Mouse (Mus musculus) CD4-positive helper T cell, adult 2 months (primary cell): Measurements from ENCODE around the gene Acan.

ENCODE experiments used
- DNase-seq: peaks from one replicate; pipeline ENCODE4 v3.0.0-alpha.2; 2012; ENCODE audit warnings: low read depth, missing footprints, low spot score

The Acan gene

DNA sequence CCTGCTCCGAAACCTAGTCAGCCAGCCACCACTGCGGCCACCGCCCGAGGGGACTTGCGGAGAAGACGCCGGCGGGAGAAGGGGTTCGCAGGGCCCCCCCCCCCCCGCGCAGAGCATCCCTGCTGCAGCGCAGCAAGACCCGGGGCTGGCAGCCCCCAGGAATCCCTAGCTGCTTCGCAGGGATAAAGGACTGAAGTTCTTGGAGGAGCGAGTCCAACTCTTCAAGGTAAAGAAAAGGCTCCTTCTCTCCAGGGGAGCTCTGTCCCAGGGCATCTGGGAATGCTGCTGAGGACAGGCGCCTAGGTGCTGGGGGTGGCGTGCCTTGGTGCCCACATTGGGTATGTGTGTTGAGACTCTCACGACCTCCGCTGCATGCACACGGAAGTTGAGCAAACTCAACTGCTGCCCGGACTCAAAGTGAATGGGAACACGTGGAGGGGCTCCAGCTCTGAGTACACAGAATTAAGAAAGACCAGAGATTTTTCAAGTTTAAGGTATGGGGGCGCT is at the start of gene Acan:
Acan (plus strand) TSS at position 101 of the 507 bp plus-strand sequence.
- no peak for DNase-seq

DNA sequence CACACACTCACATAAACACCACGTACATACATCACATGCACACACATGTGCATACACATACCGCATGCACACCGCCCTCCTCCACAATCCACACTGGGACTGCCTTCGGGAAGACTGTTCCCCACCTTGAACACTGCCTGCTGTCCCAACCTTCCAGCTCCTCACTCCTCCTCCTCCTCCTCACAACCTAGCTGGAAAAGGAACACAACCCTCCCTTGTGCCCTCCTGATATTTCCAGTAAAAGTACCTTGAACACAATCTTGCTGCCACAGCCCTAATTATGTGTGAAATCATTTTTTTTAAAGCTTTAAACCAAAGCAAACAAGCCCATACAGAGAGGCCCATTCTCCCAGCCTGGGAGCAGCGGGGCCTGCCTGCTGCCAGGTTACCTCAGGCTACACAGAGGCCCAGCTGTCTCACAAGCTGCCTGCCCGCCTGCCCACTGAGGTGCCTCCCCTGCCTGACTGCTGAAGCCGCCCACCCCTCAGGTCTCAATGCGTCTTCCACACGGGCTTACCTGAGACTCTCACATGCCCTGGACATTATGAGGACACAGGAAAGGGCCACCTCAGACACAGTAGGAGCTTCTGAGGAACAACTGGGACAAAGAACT is 31.9 kb upstream of the Acan start:
- no peak for DNase-seq

DNA sequence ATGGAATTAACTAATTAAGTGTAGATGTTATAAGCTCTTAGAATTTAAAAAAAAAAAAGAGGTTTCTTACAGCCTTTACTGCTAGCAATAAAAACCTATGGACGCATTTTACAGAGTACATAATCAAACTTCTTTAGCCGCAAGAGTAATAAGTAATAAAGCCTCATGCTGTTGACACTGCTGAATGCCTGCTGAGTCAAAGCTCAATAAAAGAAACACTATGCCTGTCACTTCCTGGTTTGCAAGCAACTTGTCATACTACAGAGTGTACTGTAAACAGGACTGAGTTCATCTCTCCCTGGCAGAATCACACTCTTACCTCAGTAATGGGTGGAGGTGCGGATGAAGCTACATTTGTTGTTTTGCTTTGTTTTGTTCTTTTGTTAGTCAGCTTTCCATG is 24.1 kb upstream of the Acan start:
- DNase-seq, result no peak

DNA sequence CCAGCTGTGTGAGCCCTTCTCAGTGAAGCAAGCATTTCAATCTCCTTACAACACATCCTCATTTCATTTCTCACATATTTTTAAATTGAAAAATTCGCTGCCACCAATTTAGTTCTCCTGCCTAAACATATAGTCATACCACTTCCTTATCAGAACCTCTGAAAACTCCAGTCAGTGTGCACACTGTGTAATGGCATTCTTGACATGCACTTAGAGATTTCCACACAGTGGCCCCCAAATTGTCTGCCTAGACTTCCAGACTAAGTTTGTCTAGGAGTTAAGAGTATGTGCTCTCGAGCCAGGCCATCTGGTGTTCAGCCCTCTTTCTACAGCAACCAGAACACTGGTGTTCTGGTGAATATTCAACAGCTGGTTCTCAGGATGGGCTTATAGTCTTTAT is 19.5 kb upstream of the Acan start:
- no peak for DNase-seq

DNA sequence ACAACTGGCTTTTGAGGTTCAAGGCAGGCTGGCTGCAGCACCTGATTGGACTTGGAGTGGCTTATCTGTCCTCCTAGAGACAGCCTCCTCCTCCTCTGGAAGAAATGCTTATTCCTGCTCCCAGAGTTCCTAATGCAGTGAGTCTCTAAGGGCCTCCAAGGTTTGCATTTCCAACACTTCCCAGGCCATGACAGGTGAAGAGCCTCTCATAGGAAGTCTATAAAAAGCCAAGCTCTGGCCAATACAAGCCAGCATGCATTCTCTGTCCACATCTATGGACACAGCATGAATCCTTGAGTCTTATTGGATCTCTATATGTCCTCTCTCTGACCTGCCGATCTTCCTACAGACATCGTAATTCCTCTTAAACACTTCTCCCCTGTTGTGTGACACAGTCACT is 18.8 kb upstream of the Acan start:
- DNase-seq, result no peak

DNA sequence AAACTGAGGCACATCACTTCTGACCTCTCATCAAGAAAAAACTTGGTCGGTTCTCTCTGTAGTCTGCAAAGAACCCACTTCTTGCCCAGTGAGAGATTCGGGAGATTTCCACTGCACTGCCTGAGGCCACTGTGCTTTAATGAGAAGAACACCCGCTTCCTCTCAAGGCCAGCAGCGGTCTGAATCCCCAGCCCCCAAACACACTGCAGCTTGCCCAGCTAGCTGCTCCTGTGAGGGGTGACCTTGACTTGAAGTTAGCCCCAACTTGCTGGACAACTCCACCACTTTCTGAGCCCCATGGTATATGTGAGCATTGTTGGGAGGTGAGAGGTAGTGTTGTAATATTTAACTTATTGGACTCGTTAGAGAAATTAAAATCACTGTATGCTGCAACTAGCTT is 1.2 kb upstream of the Acan start:
- no peak for DNase-seq

DNA sequence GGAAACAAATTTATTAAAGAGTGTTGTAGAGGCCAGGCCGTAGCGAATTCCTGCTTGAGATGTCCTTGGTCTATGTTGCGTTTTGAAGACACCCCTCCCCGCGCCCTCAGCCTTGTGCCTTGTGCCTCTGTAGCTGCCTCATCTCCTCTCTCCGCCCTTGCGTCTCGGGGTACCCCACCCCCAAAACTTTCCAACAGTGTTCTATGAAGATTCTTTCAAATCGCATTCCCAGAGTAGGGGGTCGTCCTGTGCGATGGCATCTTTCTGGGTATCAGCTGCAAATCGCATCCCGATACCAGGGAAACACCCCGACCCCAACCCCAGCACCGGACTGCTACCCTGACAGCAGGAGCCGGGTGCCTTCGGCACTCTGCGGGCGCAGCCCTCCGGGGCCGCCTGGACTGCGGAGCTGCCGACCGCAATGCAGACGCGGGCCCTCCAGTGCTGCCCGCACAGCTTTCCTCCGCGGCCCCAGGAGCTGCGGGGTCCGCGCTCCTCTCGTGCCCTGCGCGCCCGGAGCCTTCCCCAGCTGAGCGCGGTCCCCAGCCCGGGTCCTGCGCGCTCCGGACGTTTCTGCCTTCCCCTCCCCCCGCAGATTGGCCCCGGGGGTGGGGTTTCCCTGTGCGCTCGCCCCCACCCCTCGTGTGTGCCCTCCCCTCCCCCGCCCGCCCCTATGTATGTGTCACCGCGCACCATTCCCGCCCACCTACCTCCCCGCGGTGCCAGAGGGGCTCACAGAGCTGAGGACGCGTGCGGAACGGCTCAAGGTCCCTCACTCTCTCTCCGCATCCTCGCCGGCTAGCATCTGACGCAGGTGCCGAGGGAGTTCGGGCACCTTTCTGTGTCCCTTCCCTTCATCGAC is 531 bp upstream of the Acan start:
- no peak for DNase-seq

DNA sequence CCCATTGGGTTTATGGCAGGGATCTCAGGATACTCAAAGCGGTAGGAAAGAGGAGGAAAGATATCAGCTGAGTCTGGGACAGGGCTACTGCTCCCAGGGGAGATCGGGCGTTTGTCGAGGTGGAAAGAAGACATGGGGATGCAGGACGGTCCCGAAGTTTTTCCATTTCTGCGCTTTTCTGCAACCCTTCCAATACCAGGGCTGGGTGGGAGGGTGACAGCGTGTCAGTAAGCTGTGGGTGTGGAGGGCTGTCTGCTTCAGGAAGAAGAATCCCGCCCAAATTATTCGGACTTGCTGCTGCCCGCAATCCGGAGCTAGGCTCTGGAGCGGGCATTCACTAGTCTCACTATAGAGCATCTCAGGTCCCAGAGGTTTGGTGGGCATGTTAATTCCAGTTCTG is 828 bp downstream of the Acan start:
- DNase-seq, result no peak

DNA sequence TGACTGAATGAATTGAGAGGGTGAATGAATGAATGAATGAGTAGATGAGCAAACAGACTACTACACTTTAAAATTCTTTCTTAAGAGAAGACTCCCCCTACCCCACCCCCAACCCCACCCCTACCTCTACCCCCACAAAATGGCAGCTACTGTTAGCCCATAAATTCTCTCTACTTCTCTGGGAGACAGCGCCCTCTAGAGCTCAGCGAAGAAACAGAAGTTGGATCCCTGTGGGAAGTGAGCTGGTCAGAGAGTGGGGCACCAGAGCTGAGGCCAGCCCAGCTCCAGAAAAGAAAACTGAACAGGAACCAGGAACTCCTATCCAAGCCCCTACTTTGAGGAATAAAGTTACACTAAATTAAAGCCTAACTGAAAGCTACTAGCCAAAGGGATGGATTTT is 5.3 kb downstream of the Acan start:
- DNase-seq, result no peak

DNA sequence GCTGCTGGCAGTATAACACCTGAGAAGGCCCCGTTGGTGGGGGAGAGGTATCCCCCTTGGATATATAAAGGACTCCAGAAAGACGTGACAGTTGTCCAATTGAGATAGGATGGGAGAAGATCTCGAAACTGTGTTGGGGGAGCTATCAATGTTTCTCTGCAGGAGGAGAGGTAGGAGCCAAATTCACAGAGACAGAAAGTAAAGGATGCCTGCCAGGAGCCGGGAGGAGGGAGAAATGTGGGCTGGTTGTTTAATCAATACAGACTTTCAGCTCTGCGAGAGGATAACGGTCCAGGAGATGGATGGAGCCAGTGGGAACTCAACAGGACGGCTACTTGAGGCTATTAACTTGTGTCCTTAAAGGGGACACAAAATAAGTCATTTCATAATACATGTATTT is 14.2 kb downstream of the Acan start:
- DNase-seq, result no peak

DNA sequence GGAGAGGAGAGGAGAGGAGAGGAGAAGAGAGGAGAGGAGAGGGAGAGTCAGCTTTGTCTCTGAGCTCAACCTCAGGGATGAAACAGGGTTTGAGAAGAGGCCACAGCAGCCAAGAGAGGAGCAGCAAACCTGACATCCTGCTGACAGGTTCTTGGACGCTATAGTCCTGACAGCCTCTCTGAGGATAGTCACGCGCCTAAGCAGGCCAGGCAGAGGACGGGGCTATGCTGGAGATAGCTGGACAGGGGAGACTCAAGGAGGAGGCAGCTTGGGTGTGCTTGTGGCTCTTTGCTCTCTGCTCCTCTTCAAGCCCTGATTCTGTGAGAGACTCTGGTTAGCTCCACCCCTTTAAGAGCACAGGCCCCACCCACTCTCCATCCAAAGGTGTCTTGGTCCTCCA is 14.9 kb downstream of the Acan start:
- no peak for DNase-seq

DNA sequence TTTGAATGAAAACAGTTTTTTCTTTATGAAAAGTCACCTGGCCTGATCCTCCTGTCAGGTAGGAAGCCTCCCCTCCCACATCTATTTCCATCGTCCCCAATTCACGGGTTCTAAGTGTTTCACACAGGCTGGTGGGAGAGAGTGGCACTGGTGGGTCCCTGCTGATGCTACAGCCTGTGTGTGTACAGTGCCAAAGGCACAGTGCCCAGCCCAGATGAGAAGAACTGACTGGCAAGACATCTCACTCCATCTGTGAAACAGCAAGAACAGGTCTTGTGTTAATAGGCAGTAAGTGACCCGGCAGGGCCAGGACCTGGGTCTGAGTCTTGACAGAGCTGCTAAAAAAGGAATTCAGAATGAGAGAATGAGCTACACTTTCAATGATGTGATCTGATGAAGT is 25.9 kb downstream of the Acan start:
- no peak for DNase-seq

DNA sequence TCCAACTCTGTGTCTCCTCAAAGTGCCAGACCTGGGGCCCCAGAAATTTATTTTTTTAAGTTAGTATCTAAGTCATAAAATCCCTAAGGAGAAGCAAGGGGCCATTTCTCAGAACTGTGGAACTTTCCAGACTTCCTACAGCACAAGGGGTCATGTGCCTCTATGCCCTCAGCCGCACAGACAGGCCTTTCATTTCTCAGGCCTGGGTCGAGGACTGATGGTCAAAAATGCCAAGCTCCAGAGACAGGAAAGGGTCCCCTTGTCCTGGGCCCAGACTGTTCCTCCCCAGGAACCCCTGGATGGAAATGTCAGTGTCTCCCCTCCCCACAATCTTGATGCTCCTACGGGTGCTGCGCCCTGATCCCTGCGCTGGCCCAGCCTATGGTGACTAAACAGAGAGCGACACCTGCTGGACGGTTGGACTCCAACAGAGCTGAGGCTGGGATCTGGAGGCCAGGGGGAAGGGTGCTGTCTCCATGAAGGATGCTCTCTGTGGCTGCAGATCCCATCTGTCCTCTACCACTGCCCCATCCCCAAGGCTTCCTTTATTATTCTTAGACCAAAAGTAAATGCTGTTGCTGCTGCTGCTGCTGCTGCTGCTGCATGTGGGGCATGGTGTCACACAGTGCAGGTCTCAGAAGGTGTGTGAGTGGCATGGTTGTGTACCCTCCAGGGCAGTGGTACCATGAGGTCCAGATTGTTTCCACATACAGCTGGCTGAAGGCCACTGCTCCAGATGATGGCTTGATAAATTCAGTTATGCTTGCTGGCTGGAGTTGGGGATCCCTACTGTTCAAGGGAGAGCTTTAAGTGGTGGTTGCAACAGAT is 27.5 kb downstream of the Acan start:
- DNase-seq, result peak; percentile 28

DNA sequence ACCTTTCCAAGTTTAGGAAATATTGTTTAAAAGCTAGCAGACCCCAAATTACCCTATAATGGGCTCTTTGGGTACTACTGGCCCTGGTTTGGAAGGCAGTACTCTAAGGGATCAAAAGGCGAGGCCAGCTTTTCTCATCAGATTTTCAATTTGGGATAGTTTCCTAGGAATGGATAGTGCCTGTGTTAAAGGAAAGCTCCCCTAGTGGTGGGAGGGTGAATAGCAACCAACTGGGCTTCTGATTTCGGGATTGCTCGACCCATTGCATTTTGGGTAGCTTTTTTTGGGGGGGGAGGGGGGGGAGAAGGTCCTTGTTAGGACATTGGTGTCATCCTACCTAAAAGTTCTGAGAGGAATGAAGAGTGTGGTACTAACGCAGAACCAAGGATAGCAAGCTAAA is 35.8 kb downstream of the Acan start:
- no peak for DNase-seq

DNA sequence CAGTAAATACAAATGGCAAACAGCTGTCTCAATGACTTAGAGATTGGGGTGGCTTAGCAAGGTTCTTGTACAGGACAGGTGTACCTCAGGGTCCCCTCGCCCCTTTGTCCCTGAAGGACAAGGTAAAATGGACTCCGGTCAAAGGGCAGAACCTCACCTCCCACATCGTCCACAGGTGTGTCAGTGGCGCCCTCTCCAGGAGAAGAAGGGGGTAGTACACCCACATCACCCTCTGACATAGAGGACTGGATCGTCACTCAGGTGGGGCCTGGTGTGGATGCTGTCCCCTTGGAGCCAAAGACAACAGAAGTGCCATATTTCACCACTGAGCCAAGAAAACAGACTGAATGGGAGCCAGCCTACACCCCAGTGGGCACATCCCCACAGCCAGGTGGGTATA is 43.2 kb downstream of the Acan start:
- DNase-seq, result no peak

DNA sequence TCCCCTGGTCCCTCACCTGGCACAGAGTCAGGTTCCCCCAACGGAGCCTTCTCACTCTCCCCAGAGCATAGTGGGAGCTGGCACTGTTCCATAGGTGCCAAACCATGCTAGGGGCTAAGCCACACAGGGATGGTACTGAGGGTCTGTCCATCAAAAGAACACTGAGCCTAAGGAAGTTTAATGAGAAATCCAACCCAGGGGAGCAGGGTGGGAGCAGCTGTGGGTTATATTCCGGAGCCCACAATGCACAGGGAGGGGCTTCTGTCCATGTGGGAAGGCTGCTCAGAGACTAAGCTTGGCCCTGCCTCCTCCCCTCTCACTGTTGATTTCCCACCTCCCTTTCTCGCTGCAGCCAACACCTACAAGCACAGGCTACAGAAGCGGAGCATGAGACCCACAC is 60.6 kb downstream of the Acan start:
- DNase-seq, result no peak

DNA sequence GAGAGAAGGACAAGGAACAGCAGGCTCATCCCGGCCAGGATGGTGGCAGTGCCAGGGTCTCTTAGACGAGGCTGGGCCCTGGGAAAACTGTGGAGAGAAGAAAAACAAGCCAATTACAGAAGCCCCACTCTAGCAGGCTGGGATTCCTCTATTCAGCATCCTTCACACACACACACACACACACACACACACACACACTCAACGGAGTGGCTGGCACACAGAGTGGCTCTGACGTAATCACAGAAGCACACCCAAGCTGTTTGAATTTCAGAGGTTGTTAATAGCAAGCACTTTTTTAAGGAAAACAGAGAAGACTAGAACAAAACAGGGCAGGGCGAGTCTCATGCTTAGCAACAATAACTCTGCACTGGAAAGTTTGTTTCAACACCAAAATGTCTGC is 70.2 kb downstream of the Acan start:
- DNase-seq, result no peak

DNA sequence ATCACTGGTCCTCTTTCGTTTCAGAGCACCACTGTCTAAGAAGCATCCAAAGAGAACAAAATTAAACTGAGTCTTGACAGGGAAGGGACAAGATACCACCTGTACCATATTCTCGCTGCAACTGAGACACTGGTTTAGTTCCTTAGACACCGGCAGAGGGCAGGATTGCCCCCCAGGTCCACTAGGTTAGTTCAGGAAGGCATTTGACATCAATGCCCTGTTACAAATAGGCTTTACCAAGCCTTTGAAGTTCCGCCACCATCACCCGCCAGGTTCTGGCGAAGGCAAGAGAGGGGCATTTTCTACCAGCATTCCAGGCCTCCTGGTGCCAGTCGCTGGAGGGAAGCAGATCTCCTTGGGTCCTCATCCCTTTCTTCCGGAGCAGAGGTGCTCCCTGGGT is 76.6 kb downstream of the Acan start:
- DNase-seq, result no peak

DNA sequence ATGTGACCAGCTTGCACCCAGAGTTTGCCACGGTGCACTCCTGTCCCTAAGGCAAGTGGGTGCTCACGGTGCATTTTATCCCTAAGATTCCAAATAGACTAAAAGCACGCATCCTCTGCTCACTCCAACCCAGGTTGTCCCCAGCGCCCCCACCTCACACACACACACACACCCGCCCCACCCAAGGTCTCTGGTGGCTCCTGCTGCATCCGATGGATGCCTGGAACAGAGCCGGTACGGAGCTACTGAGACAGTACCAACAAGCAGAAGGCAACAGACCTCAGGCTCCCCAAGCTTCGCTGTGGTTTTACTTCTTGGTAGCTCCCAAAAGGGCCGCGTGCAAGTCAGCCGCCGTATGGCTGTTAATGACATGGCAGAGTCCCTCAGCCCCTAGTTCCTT is 77.1 kb downstream of the Acan start:
- DNase-seq, result no peak

DNA sequence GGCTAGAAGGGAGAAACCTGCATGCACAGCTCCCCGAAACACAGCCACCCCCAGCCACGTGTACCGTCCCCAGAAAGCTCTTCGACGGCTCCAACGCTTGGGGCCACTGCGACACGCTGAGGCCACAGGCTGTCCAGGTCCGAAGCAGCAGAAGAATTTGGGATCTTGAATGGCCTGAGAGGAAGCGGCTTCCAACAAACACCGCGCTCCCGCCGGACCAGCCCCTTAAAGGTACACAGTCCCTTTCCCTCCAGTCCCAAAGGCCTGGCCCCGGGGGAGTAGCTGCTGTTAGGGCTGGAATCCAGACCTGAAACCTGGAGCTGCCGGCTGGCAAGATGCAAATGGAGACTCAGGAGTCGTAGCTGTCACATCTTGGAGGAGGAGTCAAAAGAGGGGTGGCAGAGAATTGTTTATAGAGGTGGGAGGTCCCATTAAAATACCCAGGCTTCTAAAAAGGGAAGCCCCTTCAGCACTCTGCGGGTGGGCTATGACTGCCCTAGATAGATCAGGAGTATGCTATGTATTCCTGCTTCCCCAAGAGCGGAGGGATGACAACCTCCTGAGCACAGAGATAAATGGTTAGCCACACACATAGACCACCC is 77.7 kb downstream of the Acan start, which contains the start of gene Hapln3:
Hapln3 (minus strand) TSS at position 176 of the 602 bp plus-strand sequence.
- no peak for DNase-seq

DNA sequence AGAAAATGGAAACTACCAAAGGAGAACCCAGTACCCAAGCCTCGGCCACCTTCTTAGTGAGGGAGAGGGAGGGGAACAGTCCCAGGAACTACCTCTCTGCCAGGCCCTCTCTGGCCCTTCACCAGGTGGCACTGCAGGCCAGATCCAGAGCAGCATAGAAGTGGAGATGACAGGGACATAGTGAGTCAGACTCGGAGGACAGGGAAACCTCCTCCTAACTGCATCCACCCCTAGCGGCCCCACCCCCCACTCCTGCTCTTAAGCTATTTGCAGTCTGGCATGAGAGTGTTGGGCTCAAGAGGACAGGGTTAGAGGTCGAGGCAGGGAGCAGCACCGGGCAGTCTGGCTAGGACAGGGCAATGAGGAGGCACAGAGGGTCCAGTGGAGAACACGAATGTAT is 80.1 kb downstream of the Acan start:
- DNase-seq, result no peak

DNA sequence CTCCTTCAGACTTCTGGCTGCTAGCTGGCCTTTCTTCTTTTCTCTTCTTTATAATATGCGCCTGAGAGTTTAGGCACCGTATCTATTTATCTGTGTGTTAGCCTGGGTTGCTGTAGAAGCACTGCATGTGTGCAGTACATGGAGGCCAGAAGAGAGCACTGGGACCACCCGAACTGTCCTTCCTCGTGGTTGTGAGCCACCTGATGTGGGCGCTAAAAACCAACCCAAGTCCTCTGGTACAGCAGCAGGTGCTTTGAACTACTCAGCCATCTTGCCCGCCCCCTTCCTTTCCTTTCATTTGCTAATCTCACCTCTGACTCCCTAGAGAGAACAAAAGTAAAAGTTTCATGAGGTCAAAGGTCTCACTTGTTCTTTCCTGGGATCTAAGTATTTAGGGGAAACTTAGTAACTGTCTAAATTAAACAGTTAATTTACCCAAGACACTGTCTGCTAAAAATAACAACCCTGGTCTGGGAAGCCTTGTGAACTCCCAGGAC is 86.1 kb downstream of the Acan start:
- no peak for DNase-seq
